Mouse (Mus musculus): Measurements from ENCODE around the gene Ino80b.
A peak's percentile ranks its signal among the peaks of the same experiment; 100 is the strongest.

The Ino80b gene

DNA sequence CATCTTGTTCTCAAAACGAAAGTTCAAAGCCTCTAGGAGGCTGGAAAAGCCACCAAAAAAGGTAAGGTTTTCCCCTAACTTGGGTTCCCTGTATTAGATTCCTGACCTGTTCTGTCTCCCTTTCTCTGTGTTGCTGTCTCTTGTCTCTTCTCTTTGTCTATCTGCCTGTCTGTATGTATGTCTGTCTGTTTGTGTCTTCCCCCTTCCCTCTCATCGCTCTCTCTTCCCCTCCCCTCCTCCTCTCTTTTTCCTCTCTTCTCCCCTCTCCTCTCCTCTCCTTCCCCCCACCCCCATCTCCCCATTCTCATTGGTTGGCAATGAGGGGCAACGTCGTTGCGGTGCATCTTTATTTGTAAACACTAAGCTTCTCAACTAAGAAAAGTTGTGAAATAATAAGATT lies at the start of gene Ino80b:
TSS of gene Ino80b (minus strand) at position 101 of the 400 bp plus-strand sequence.
- no peak for DNase-seq (ENCODE audit: low spot score)

DNA sequence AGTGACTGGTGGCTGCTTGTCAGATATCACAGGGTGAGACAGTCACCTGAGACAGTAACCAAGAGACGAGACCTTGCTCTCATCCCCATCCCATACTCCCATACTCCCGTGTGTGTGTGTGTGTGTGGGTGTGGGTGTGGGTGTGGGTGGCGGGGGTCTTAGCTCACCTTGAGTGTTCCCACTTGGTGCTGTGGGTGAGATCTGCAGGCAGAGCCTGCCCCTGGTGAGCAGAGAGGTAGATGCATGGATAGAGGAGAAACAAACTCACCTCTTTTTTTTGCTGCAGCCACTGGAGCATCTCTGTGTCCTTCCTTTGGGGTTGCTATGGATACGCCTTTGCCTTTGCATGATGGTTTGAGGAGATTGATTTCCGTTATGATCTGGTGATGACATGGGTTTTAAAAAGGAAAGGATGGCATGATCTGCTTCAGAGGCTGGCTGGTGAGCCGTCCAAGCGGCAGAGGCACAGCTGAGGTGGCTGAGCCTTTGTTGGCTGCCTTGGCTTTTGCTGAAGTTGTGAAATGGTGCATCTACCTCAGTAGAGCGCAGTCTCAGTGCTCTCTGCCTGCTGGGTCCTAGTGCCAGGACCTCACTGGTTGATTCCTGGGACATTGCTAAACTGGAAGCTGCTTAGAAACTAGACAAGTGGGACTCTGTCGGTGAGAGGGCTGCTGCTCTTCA lies 47.1 kb upstream of the Ino80b start:
- DNase-seq (ENCODE audit: low spot score): no peak

DNA sequence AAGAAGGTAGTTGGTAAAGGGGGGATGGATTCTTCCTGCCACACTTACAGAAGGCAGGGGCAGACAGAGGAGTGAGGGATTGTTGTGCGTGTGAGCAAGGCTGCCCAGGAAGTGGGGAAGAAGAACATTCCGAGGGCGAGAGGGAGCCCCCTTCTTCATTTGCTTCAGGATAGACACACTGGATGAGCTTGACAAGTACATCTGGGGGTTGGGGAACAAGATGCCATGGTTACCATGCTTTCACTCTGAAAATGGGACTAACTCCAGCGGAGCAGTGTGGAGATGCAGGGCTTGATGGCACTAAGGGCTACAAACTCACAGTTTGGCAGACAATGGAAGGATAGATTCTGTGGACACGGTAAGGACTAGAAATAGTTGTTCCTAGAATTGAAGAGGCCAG lies 45.8 kb upstream of the Ino80b start:
- no peak for DNase-seq (ENCODE audit: low spot score)

DNA sequence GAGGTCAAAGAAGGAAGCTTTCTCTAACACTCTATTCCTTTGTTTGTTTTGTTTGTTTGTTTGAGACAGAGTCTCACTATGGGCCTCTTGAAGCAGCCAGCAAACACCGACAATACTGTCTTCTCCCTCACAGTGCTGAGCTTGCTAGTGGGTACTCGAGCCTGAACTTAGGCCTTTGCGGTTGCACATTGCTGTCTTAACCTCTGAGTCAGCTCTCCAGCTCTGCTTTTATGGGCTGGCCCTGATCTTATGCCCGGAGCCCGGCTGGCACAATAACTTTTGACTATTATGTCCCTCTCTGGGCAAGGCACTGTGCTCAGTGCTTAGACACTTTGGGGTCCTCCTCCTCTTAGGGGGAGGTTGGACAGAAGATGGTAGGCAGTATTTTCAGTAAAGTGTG lies 44.6 kb upstream of the Ino80b start:
- DNase-seq (ENCODE audit: low spot score): no peak

DNA sequence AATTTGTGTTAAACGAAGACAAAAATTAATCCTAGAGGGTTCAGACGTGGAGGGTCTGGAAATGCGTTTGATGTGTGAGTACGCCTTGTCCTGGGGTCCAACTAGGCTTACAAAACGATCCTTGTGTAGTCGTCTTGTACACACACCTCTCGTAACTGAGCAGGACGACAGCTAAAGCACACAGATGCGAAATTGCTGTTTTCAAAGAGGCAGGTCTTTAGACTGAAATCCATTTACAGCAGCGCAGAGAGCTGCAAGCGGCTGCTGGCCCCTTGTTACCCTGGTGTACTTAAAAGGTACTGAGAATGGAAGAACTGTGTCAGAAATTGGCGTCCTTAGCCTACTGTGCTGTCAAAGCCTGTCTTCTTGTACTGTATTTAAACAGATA lies 41.0 kb upstream of the Ino80b start:
- no peak for DNase-seq (ENCODE audit: low spot score)

DNA sequence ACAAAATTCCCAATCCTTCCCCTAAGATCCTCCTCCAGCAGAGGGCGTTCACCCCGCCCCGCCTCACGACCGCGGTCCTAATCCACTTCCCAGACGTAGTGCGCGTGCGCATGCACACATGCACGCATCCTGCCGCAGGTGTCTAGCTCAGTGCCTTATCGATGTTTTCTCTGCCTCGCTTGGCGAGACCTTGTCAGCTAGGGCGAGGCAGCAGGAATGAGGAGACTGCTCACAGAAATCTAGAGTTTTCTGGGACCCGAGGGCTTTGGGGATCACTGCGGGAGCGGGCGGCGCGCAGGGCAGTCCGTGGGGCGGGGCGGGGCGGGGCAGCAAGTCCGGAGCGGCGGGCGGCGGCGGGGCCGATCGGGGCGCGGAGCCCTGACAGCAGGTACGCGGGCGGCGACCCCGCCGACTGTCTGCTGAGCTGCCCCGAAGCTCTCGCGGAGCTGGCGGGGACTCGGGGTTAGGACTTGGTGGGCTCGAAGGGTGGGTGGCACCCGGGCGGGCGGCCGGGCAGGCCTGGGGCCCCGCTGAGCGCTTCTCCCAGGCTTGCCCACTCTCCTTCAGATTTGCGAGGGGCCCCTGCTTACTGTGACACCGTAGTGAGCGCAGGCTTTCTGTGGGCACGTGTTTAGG lies 40.5 kb upstream of the Ino80b start, which contains the start of gene Dctn1:
TSS of gene Dctn1 (plus strand) at position 314 of the 636 bp plus-strand sequence.
- peak; percentile 94 for DNase-seq (ENCODE audit: low spot score)

DNA sequence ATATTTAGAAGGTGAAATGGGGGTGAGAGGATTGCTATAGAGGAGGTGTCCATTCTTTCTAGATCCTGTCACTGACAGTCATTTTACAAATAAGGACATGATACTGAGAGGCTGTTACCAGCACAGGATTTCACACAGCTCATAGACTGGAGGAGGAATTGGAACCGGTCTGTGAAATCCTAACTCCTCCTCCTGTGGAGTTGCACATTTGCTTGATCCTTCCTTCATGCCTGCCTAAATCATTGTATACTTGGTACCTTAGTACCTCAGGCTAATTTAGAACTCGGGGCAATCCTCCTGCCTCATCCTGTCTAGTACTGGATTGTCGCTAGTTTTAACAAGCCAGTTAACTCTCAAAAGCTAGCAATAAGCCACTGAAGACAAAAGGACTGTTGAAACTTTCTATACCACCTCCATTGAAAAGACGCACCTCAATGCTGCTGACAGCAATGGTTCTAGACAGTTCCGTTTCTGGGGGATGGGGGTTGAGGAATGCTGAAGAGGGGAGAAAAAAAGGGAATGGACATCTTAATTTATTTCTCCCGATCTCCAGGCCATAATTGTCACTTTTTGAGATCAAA lies 39.9 kb upstream of the Ino80b start:
- DNase-seq (ENCODE audit: low spot score): no peak

DNA sequence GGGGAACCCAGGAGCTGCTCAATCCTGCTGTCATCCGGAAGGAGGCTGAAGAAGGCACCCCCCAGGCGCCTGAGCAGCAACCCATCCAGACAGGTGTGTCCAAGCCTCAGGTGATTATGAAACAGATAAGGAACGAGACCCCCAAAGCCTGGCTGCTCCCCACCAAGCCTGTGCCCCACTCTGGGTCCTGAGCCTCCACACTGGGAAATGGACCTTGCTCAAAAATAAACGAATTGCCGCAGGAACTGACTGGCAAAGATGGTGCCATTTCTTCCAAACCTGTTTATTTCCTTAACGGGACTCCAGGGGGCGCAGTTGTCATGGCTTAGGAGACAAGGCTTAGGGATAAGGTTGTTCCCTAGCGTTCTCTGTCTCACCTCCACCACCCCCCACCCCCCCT lies 37.5 kb upstream of the Ino80b start:
- peak; percentile 70 for DNase-seq (ENCODE audit: low spot score)

DNA sequence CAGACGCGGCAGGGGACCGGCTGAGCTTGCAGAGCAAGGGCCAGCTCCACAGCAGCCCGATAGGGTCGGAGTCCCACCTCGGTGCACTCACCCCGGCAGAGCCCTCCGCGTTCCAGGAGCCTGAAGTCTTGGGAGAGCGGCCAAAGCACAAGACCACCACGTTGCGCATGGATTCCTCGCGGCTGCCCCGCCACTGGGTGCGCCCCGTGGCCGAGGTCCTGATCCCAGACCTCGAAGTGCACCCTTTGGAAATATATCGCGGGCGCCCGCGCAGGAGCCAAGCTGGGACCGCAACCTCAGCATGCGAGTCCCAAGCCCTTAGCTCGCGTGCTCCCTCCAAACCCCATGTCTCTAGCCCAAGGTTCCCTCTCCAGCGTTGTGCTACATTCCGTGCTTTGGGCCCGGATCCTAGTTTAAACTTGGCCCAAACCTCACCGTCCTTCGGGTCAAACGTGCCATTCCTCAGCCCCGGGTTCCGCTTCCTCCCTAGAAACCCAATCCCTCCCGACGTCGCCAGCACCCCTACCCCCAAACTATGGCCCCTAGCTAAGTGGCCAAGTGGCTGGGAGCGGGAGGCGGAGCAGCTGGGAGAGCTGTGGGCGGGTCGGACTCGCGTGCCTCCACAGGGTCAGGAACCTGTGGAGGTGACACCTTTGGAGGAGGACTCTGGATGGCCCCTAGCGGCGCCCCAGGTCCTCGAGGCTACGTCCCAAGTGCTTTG lies 36.9 kb upstream of the Ino80b start:
- DNase-seq (ENCODE audit: low spot score): peak; percentile 43

DNA sequence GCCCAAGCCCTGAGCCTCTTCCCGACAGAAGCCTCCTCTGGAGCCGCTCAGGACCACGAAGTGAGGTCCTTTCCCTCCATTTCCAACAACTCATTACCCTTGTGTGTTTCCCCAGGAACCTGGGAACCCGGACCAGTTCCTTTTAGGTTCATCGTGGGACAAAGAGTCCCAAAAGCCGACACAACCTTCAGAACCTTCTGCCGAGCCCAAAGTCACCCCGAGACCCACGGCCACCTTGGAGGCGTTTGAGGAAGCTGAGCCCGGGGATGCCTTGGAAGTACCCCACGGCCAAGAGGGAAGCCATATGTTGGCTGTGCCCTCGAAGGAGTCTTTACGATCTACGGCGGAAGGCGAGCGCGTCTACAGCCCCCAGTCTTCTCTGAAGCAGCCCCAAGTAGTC lies 36.2 kb upstream of the Ino80b start:
- no peak for DNase-seq (ENCODE audit: low spot score)

DNA sequence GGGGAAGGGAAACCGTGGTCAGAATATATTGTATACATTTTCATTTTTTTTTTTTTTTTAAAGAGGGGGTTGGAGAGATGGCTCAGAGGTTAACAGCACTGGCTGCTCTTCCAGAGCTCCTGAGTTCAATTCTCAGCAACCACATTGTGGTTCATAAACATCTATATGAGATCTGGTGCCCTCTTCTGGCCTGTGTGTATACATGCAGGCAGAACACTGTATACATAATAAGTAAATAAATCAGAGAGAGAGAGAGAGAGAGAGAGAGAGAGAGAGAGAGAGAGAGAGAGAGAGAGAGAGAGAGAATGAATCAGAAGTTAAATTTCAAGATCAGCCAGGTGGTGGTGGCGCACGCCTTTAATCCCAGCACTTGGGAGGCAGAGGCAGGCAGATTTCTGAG lies 34.2 kb upstream of the Ino80b start:
- DNase-seq (ENCODE audit: low spot score): peak; percentile 65

DNA sequence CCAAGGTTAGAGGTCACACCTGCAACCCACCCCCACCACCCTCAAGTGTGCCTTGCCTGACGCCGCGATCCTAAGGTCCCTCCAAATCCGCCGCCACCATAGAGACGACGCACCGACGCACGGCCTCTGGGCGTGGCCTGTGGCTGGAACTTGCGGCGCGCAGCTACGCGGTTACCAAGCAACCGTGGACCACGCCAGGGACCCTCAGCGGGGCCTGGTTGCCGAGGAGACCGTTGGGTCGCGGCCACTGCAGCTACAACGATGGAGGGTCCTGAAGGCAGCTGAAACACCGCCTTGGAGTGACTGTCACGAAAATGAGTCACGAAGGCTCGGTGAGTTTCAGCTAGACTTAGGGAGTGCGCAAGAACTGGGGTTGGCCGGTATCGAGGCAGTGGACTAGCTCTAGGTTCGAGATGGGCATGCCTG lies 31.0 kb upstream of the Ino80b start, which contains the start of the genes Wdr54 and 1700003E16Rik:
TSS of gene Wdr54 (minus strand) at position 139 of the 426 bp plus-strand sequence.
TSS of gene 1700003E16Rik (plus strand) at position 146 of the 426 bp plus-strand sequence.
- peak; percentile 31 for DNase-seq (ENCODE audit: low spot score)

DNA sequence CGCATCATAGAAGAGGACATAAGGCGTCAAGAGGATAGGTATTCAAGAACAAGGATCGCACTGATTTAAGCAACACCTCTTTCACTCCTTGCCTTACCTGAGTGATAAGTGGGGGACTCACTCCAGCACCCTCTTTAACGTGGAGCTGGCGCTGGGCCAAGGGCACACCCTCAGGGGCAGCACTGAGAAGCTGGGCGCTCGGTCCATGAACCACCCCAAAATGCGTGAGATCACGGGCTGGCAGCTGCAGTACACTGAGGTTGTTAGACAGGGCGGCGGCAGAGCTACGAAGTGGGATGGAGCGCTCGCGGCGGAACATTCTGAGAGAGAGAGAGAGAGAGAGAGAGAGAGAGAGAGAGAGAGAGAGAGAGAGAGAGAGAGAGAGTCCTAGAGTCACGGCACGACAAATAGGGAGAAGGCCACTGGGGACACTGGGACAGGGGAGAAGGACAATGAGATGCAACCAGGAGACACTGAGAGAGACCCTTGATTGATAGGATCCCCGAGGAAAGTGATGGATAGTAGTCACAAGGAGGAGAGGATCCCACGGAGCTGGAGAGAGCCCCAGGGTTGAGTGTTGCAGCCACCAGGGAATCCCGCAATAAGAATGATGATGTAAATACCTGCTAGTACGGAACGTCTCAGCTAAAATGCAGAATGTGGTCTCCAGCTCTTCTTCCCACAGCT lies 30.5 kb upstream of the Ino80b start:
- no peak for DNase-seq (ENCODE audit: low spot score)

DNA sequence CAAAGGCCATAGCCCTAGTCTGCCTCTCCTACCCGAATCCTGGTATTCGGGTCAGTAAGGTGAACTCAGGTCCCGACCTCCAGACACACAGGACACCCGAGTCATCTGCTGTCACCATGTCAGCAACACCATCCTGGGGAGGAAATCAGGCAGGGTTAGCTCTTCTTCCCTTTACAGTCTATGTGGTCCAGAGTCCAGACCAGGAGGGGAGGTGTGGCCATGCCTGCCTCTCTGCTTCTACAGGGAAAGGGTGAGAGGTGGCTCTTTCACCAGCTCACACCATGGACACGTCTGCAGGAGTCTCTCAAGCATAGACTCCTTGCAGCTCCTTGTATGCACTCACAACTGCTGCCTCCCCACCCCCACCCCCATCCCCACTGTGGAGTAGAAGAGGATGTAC lies 28.3 kb upstream of the Ino80b start:
- no peak for DNase-seq (ENCODE audit: low spot score)

DNA sequence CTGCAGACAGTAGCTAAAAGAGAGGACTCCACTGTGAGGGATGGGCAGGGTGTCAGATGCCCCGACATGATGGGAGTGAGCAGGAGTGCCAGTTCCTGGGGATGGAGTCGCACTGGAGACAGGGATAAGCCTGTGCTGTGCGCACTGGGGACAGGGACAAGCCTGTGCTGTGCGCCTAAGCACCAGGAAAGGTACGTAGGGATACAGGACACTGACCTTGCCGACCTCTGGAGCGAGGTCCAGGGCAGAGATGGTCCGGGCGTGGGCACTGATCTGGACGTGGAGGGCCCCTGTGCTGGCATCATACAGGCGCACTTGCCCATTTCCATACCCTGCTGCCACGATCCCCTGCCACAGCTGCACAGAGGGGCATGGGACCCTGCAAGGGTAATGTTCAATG lies 27.8 kb upstream of the Ino80b start:
- no peak for DNase-seq (ENCODE audit: low spot score)

DNA sequence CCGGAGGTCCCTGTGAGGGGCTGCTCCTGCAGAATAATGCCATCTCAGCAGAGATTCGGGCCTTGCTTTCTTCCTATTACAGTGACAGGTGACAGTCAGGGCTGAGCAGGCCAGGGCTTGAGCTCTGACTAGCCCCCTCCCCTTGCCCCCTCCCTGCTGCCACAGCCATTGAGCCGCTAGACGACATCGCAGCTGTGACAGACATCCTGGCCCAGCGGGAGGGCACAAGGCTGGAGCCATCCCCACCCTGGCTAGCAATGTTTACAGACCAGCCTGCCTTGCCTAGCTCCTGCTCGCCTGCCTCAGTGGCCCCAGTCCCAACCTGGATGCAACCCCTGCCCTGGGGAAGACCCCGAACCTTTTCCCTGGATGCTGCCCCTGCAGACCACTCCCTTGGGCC lies 26.5 kb upstream of the Ino80b start:
- DNase-seq (ENCODE audit: low spot score): no peak

DNA sequence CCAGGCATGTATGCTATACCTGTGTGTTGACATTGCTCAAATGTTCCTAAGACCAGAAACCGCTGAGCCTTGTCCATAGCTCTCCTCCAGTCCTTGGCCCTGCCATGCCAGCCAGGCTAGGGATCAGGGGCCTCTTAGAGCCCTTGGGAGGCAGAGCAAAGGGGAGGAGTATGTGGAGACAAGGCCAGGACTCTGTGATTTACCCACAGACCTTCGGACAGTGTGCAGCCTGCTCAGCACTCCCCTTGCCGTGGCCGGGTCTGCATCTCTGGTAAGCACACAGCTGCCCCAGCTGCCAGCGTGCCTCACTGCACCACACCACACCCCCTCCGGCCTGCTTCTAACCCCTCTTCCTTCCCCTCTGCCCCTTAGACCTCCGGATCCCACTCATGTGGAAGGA lies 22.0 kb upstream of the Ino80b start:
- DNase-seq (ENCODE audit: low spot score): no peak

DNA sequence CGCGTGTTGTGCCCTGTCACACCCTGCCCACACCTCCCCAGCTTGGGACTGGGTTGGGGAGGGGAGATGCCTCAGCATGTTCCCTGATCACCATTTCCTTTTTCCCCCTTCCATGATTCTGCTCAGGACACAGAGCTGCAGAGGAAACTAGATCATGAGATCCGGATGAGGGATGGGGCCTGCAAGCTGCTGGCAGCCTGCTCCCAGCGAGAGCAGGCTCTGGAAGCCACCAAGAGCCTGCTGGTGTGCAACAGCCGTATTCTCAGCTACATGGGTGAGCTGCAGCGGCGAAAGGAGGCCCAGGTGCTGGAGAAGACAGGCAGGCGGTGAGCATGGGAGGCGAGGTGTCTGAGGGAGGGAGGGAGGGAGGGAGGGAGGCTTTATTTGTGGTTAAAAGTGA lies 20.6 kb upstream of the Ino80b start:
- no peak for DNase-seq (ENCODE audit: low spot score)

DNA sequence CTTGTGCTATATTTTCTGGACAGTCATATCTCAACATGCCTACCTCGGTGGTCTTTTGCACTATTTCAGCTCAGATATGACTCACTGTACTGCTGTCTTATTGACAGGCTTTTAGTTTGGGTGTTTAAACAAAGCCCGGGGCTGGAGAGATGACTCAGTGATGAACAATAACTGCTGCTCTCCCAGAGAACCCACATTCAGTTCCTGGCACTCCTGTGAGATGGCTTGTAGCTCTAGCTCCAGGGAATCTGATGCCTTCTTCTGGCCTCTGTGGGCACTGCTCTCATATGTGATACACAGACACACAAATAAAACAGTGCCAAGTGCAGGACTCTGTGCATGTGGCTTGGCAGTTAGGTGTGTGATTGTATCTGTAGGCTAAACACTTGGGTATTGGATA lies 20.0 kb upstream of the Ino80b start:
- DNase-seq (ENCODE audit: low spot score): no peak

DNA sequence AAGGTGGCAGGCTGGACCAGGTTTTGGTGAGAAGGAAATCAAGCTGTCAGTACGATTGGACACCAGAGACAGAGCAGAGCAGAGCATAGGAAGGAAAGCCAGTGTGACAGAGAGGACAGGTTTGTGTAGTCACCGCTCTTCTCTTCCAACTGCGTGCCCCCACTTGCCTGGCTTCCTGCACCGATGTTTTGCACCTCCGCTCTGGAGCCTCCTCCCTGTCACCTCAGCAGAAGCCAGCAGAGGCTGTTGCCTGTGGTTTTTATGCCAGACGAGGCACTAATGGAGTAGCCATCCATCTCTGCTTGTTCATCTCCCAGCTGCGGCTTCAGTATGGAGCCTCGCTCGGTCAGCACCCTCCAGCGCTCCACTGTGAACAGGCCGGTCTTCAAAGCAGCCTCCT lies 17.7 kb upstream of the Ino80b start:
- DNase-seq (ENCODE audit: low spot score): no peak

DNA sequence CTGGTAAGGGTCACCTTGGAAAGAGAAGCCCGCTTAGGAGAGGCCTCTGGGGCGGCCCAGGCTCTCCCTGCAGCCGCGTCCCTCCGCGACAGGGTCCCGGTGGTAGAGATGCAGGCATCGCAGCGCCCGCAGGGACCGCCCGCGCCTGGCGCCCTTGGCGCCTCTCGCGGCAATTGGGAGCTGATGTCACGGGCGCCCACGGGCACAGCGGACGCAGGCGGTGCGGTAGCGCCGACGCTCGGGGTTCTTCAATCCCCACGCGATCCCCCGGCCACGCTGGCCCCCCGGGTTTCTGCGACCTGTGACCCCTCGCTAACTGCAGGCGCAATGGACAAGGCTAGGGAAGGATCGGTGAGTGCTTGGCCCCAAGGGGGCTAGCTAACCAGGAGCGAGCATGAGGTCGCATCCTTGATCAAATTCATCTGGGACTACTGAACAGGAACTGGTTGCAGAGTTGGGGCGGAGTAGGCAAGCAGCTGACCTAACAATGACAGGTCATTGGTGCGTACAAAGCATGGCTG lies 17.0 kb upstream of the Ino80b start:
- no peak for DNase-seq (ENCODE audit: low spot score)

DNA sequence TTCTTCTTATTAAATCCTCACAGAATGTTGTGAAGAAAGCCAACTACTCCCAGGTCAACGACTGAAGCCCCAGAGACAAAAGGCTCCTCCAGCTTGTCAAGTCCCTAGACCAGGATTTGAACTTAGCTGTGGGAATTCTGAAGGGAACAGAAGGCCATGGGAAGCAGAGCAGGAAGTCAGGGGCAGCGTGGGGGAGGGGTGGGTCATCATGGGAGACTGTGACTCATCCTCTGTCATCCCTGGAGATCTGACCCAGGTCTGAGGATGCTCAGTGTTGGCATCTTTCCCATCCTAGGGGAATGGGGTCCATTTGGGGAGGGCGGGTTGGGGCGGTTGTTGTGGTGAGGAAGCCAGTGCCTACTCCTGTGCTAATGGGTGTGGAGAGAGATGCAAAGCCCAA lies 16.4 kb upstream of the Ino80b start:
- no peak for DNase-seq (ENCODE audit: low spot score)
